Mouse (Mus musculus) frontal cortex, postnatal 10 days (tissue): ENCODE data around the gene Pde1a.
A peak's percentile ranks its signal among the peaks of the same experiment; 100 is the strongest.
"Not testable (repeated sequence)": the region's sequence is repeated elsewhere in the genome, so short reads cannot be mapped to it uniquely, and the experiment has no call there.

Source experiments
- DNase-seq, 2 experiments: peaks; one replicate each; pipeline ENCODE4 v3.0.0; 2022; ENCODE audit warnings: low spot score in 2 of 2, mixed read lengths in 1 of 2

Gene Pde1a

GRCm38 (mm10) chr2:79964964-79965363 is 164.3 kb downstream of the Pde1a start:
- no peak for DNase-seq

GRCm38 (mm10) chr2:79961421-79961820 is 167.8 kb downstream of the Pde1a start:
- no peak for DNase-seq

- no peak for DNase-seq
Observed at GRCm38 (mm10) chr2:79957659-79958340, 171.5 kb downstream of the Pde1a start.

- DNase-seq: no peak
Observed at GRCm38 (mm10) chr2:79945898-79946675, 183.2 kb downstream of the Pde1a start.

- DNase-seq: no peak
Observed at GRCm38 (mm10) chr2:79934660-79935059, 194.6 kb downstream of the Pde1a start.

GRCm38 (mm10) chr2:79922356-79922755 is 206.9 kb downstream of the Pde1a start:
- no peak for DNase-seq

GRCm38 (mm10) chr2:79921375-79921774 is 207.9 kb downstream of the Pde1a start:
- DNase-seq: no peak

- DNase-seq: no peak
Observed at GRCm38 (mm10) chr2:79920438-79920837, 208.8 kb downstream of the Pde1a start.

- DNase-seq: no peak
Observed at GRCm38 (mm10) chr2:79901841-79902510, 227.3 kb downstream of the Pde1a start.

GRCm38 (mm10) chr2:79898522-79898921 is 230.7 kb downstream of the Pde1a start:
- DNase-seq: no peak

- no peak for DNase-seq
Observed at GRCm38 (mm10) chr2:79892829-79893228, 236.4 kb downstream of the Pde1a start.

- peak; percentile 24 to 29 for DNase-seq
Observed at GRCm38 (mm10) chr2:79891760-79892570, 237.3 kb downstream of the Pde1a start.

- no peak for DNase-seq
Observed at GRCm38 (mm10) chr2:79890726-79891125, 238.5 kb downstream of the Pde1a start.

- DNase-seq: no peak
Observed at GRCm38 (mm10) chr2:79883631-79884350, 245.5 kb downstream of the Pde1a start.

- DNase-seq: no peak
Observed at GRCm38 (mm10) chr2:79883210-79883609, 246.0 kb downstream of the Pde1a start.

GRCm38 (mm10) chr2:79865275-79865999 is 263.8 kb downstream of the Pde1a start:
- DNase-seq: peak in 1 of 2 experiments; percentile 11

GRCm38 (mm10) chr2:79856874-79857273 is 272.4 kb downstream of the Pde1a start:
- no peak for DNase-seq

- DNase-seq: not testable (repeated sequence)
Observed at GRCm38 (mm10) chr2:79847396-79847795, 281.9 kb downstream of the Pde1a start.

- no peak for DNase-seq
Observed at GRCm38 (mm10) chr2:79839513-79839912, 289.7 kb downstream of the Pde1a start.

- DNase-seq: no peak
Observed at GRCm38 (mm10) chr2:79839090-79839489, 290.2 kb downstream of the Pde1a start.
